Mouse (Mus musculus) frontal cortex, adult 2 months (tissue): ENCODE measurements around the gene Adap1. TPM values are rescaled to one million over a fixed set of nuclear protein-coding genes. Genes with fewer than 3 reads are reported as not detected.

Experiments
- DNase-seq, 2 experiments: peaks; one replicate each; pipeline ENCODE4 v3.0.0; 2022; ENCODE audit warnings: low spot score in 1 of 2; ENCODE audit errors: extremely low spot score in 1 of 2
- polyA plus RNA-seq: library from polyadenylated mRNA; depleted of rRNA; stranded (reverse); fragments of >200 nt; gene quantifications from 2 replicates; pipeline ENCODE4 v1.2.3, GENCODE M21; 2012

The Adap1 gene
- polyA plus RNA-seq, 1 experiment: 178 TPM

DNA sequence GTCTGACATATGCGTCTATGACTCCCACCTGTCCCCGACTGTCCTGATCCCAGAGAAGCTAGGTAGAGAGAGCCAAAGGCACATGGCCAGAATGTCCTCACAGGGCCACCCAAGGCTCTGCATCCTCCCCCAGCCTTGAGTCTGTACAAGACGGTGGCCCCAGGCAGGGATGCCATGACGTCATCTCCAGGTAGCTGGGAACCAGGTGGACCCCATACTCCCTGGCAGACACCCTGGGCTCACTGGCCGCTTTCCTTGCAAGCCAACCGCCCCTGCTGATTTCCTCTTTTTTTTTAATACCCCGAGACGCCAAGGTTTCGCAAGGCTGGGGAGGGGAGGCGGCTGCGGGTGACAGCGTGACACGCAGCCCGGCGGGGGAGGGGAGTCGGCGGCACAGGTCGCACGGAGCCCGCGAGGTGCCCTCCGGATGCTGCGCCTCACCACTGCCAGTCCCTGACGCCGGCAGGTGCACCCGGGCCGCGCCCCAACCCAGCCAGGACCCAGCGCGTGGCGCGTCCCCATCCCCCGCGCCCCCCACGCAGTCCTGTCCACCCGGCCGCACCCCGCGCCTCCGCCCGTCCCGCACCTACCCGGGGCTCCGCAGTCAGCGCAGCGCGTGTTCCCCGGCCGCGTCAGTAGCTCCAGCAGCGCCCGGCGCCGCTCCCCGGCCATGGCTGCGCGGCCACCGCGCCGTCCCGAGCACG lies 579 bp downstream of the Adap1 start:
- DNase-seq: peak in 1 of 2 experiments; percentile 57

DNA sequence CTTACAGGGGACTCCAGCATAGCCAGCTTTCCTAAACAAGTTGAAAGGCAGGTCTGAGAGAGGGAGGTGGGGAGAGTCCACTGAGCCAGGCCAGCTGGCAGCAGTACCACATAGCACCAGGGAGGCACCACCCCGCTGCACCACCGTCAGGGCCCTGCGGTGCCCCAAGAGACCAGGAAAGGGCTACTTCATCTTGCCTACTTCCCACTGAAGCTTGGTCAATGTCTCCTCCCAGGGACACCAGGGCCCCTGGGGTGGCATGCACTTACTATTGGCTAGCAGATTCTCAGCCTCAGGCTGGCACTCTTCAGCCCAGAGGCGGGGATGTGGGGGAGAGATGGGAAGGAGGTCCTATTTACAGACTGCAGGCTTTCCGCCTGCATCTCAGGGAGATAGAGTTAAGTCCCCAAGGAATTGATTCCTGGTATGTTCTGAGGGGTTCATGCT lies 1.4 kb downstream of the Adap1 start:
- peak in 1 of 2 experiments; percentile 67 for DNase-seq

DNA sequence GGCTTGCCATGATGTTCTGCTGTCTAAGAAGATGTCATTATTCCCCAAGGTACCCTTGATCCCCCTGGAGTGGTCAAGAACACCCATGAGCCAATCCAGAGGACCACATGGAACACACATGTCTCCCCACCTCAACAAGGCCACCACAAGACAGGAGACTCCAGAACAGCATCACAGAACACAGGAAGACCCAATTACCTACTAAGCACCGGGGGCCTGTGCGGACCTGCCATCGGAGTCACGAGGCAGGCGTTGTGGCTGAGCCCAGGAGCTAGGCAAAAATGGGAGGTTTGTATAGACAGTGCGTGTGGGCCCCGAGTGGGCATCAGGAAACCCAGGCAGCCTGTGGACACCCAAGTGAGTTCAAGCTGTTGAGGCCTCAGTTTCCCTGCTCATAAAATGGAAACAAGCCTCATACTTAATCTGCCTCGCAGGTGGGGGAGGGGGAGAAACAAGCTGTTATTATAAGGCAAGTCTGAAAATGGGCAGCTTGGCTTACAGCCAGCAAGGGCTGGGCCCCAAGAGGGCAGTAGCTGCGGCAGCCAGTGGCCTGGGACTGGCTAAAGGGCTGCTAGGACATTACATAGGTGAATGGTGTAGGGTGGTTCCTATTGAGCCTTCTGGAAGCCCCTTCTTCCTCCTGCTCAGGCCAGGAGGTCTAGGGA lies 2.0 kb downstream of the Adap1 start:
- peak in 1 of 2 experiments; percentile 50 for DNase-seq

DNA sequence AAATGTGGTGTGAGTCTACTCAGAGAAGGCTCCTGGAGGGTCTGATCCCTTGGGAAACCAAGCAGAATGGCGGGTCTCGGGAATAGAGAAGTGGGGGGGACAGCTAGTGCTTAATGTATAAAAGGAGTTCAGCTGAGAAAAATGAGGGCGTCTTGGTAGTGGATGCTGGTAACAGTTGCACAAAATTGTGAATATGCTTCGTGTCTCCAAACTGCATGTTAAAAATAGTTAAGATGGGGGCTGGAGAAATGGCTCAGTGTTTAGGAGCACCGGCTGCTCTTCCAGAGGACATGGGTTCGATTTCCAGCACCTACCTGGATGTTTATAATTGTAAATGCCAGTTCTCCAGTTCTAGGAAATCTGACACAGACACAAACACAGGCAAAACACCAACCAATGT lies 4.1 kb downstream of the Adap1 start:
- peak in 1 of 2 experiments; percentile 57 for DNase-seq

DNA sequence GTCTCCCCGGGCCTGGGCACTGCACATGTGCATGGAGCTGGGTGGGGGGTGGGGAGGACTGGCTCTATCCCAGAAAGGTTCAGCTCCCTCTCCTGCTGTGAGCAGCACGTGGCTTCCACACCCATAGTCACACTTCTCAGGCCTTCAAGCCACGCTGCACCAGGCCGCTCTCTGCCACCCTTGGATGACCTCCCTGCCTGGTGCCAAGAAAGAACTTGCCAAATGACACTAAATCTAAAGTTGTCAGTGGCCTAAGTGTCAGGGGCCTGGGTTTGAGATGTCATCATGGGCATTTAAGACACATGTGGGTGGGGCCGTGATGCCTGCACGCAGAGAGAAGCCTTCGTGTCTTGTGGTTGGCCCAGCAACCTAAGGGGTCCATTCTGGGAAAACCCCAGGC lies 5.0 kb downstream of the Adap1 start:
- no peak for DNase-seq

DNA sequence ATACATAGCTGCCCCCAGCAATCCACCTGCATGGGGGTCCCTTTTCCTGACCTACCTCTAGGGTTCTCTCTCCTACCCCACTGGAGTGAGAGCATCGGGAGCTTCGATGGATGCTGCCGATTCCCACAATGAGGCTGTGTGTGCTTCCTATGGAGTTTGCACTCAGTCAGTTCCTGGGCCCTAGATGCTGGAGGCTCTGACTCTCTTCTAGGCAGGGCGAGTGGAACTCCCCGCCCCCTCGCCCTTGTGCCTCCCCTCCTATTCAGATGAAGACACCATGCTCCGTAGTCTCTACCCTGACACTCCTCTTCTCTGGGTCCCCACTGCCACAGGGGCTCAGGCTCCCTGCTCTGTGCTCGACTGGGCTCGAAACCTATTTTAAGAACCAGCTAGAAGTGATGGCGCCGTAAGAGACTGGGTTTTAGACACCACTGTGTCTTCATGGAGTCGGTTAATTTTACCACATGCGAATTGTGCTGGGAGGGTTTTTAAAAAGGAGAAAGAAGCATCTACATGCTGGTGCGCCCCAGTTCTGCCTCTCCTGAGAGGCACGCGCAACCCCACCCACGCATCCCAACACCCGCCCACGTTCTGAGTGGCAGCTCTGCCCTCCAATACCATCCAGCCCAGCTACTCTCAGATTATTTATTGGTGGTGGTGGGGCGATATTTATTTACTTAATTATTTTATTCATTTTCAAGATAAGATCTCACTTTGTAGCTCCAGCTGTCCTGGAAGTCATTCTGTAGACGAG lies 7.5 kb downstream of the Adap1 start:
- DNase-seq: peak in 1 of 2 experiments; percentile 83

DNA sequence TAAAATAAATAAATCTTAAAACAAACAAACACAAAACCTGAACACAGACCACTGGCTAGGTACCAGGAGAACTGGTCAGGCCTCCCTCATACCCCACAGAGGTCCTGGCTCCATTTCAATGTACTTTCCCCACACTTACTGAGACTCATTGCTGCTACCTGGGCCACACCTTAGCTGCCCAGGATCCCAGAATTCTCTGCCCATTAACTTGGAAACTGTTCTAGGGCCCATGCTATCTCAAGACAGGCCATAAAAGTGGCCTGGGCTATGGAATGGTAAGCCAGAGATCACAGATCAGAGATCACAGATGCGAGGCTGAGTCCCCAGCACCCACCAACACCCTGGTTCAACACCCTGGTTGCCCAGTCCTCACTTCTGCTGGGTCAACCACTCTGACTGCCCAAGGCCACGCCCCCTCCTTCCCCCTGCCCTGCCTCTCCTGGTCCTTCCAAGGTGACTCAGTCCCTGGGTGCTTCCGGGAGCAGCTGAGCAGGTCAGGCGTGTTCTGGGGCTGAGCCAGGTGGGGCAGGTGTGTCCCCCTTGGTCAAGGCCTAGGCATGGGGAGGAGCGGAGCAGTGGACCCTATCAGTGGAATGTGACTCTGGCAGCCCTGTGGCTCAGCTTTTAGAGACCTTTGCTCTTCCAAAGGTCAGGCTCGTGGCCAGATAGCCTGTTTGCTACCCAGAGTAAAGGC lies 8.3 kb downstream of the Adap1 start:
- DNase-seq: no peak

DNA sequence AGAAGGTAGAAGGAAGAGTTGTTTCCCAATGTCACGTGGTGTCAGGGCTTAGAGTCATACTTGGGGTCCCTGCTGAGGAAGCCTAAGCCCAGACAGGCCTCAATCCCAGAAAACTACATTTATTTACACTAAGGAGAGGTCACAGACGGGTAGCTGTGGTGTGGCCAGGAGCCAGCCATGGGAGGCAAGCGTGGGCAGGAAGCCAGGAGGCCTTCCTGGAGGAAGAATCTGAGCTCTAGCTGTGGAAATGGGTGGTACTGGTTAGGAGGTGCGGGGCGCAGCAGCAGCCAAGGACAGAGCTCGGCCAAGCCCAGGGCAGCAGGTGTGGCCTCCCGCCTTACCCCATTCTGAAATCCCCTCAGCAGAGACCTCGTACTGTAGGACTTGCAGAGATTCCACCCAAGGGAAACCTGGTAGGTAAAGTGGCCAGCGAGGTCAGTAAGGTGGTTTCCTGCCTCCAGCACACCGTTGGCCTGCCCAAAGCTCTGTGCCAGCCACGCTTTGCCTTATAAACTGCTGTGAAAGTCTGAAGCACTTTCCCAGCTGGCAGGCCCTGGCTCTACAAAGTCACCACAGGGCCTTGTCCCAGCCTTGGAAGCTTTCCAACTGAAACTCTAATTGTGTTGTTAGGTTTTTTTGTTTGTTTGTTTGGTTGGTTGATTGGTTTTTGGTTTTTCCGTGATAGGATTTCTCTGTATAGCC lies 10.3 kb downstream of the Adap1 start:
- DNase-seq: no peak

DNA sequence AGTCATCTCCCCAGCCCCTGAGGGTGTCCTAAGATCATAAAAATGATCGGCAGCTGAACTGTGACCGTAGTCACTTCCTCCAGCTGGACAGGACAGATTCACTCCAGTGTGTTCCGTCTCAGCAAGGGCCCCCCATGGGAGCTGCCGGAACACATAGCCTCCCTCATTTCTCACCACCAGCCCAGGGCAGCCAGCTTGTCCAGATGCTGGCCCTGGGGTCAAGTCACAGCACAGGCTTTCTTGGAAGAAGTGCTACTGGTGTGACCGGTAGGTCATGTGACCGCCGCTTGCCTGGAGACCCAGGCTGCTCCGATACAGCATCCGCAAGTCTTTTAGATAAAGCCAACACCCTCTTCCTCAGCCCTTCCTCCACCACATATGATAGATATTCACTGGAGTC lies 11.9 kb downstream of the Adap1 start:
- no peak for DNase-seq

DNA sequence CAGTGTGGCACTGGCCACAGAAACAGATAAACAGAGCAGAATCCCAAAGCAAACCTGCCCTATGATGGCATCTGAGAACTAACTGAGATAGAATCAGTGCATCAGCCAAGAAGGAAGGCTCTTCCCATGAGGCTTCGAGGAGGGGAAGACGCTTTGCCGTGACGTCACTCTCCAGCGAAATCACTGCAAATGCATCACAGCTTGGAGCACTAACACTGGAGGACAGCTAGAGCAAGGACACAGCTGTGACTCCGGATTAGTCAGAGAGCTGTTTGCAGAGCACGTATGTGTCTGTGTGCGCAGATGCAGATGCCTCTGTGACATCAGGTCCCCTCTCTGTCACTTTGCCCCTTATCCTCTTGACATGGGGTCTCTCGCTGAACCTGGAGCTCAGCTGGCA lies 13.6 kb downstream of the Adap1 start:
- DNase-seq: peak in 1 of 2 experiments; percentile 39

DNA sequence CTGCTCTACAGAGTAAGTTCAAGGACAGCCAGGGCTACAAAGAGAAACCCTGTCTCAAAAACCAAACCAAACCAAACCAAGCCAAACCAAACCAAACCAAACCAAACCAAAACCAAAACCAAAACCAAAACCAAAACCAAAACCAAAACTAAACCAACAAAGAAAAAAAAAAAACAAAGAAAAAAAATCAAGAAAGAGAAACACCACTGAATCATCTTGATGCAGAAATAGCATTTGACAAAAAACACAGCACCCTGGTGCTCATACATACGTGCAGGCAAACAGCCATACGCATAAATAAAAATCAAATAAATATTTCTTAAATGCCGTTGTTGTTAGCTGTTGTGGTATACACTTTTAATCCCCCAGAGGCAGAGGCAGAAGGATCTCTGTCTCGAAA lies 14.9 kb downstream of the Adap1 start:
- DNase-seq: no peak

DNA sequence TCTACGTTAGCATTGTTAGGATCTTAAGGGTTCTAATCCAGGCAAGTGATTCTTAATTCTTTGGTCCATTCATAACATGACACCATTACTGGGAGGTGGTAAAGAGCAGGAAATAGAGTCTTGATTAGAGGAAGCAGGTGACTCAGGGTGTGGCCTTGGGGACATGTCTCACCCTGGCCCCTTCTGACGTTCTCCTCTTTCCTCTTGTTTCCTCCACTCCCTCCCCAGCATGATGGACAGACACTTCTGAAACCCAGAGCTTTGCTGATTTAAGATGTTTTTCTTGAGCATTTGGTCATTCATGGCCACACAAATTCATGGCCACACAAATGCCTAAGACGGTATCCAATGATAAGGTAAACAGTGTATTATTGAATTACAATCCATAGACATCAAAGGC lies 15.5 kb downstream of the Adap1 start:
- no peak for DNase-seq

DNA sequence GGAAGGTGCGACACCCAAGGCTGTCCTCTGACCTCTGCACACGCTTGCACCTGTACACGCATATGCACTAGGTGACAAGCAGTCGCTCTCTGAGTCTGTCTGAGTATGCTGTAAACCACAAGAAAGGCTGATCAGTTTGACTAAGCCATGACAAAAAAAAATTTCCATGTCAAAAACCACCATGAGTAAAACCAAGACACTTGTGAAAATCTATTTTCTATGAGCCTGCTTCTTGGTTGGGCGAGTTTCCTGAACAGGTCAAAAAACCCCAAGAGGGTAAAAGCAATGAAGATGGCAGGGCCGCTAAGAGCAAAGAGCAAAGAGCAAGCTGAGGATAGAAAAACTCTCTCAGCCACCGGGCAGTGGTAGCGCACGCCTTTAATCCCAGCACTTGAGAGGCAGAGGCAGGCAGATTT lies 21.8 kb downstream of the Adap1 start:
- no peak for DNase-seq

DNA sequence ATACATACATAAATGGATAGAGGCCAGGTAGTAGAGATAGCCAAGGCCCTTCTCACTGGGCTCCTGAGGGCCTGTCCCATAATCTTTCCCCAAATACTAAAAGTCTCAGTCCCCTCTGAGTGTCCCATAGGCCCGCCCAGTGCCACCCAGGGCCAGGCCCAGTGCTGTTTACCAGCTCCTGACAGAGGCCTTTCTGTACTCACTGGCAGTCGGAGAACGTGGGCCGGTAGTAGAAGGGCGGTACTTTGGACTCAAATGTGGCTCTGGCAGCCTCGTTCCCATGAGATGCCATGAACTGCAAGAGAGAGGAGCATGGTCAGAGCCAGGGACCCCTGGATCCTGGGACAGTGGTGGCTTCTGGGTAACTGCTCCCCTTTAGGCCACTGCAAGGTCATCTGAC lies 23.3 kb downstream of the Adap1 start:
- DNase-seq: no peak

DNA sequence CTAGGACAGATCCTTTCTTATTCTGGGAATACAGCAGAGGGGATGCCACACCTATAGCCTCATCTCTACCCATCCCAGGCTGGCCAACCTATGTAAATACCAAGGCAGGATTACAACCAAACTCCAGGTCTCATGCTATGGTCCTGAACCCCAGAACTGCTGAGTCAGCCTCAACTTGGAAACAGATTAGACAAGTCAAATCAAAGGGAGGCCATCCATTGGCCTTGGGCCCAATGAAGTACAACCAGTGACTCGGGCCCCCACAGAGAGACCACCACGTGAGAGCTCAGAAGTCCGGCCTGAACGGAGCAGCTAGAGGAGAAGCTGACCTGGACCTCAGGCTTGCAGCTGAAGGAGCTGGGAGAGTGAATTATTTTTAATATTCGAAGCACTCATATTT lies 27.7 kb downstream of the Adap1 start:
- DNase-seq: no peak

DNA sequence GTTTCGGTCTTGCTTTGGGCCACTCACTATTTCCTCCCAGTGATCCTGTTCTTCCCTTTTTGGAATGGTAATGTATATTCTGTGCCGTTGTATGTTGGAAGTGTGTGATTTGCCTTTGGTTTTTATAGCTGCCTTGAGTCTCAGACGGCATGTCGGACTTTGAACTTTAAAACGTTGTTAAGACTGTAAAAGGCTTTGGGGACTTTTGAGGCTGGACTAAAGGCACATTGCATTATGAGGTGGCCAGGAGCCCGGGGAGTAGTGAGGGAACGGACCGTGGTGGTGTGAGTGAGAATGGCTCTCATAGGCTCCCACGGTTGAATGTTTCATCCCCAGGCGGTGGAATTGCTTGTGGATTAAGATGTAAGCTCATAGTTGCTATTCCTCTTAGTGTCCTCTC lies 28.3 kb downstream of the Adap1 start:
- no peak for DNase-seq

DNA sequence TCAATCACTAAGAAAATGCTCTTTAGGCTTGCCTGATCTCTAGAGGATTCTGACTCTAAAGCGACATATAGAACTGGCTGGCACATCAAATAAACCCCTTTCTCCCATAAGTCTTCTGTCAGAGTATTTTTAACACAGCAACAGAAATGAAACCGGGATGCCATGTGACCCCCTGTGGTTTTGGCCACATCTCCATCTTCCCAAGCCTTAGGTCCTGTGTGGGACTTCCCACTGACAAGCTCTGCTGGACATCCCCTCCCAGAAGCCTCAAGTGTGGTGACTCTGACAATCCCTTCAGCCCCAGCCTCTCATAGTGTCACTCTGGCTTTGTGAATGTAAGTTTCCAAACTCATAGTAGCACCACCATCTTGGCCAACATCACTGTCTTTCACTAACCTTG lies 31.3 kb downstream of the Adap1 start:
- DNase-seq: no peak

DNA sequence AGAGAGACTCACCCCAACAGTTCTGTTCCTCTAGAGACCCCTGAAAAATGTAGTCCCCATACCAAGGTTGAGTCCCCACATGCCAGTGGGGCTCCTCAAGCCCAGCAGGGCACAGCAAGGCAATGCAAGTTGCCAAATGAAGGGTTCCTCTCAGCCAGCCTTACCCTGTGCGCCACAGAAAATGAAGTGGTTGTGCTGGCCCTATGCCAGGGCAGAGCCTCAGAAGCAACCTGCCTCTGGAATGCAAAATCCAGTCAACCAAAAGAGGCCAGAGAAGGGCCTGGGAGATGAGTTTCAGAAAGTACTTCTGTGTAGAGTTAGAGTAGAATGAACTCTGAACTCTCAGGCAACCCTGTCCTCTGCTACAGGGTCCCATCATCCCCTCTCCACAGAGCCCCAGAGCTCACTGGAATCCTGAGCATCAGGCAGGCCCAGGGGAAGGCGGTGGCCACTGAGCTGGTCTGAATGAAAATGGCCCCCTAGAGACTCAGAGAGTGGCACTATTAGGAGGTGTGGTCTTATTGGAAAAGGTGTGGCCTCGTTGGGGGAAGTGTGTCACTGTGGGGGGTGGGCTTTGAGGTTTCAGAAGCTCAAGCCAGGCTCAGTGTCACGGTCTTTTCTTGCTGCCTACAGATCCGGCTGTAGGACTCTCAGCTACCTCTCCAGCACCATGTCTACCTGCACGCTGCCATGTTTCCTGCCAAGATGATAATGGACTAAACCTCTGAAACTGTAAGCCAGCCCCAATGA lies 33.4 kb downstream of the Adap1 start:
- DNase-seq: no peak

DNA sequence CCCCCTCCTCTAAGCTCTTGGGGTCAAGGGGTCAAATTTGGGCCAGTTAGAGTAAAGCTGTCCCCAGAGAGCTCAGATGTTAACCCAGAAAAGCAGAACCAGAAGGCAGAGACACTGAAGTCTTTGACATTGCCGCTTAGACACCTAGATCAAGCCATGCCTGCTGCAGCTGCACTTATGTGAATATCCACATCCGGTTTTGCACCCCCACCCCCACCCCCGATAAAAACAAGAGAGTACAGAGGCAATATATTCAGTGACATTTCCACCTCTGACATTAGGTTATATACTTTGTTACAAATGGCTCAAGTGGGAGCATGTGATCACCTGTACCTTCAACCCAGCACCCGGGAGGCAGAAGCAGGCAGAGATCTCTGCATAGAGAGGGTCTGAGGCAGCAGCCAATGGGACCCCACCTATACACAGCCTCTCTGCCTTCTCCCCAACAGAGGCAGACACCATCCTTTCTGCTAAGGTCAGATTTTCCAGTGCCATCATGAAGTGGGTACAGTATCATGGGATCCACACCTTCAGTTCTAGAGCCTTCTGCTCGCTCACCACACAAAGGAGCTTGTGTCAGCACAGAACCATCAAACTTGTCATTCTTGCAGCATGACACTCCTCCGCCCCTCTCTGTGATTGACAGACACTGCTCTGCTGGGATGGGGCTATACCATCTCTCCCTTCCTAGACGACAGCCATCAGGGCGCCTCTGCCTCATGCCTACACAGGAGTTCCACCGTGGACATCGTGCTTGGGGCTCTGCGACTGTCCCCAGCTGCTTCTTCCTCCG lies 34.8 kb downstream of the Adap1 start:
- DNase-seq: no peak
